Mouse (Mus musculus): ENCODE data around the gene Sema3e.

Gene Sema3e

GRCm38 (mm10) chr5:14209962-14210361 is 184.9 kb downstream of the Sema3e start:
- DNase-seq (ENCODE audit: low read depth) = no peak

DNA sequence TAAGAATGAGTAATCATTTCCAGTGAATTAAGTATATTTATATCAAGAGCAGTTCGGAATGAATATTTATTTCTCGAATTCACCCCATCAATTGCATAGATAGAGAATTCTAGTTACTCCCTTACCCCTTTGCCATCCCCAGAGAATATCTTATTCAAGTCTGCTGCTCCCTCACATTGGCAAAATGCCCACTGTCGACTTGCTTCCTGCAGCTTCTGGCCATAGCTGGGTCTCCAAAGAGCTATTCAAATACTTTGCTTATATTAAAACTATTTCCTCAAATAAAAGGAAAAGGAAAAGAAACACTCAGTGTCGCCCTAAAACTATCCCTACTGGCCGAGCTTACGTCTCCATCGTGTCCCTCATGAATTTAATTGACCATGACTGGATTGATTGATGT is 191.1 kb downstream of the Sema3e start:
- DNase-seq (ENCODE audit: low read depth) = no peak

DNA sequence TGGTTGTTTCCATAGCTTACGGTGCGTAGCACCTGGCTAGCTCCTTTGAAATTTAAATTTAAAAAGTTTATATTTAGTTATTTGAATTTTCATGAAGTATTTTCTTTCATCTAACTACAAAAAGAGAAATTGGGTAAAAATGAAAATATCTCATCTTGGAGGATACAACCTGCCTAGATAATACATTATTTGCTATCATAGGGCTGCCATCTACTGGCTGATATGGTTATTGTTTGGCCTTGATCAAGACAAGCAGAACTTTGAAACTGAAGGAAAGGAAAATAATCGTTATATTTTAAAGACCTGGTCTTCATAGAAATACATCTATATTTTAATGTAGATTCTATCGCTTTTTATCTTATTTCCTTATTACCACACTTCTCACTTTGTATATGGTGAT is 193.6 kb downstream of the Sema3e start:
- DNase-seq (ENCODE audit: low read depth) = no peak

DNA sequence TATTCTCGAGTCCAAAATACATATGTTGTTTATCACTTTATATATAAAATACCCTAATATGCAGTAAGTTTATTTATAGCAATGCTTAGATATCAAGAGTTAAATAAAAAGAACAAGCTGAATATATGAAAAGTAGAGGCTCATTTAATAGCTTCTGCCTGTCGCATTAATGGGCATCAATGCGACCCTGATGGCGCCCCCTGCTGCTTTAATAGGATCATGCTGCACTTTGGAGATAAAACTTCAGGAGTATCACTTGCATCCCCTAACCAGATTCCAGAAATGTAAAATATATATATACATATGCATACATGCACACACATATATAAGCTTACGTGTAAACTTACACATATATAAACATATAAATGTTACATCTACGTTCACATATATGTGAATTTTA is 199.4 kb downstream of the Sema3e start:
- DNase-seq (ENCODE audit: low read depth) = no peak

DNA sequence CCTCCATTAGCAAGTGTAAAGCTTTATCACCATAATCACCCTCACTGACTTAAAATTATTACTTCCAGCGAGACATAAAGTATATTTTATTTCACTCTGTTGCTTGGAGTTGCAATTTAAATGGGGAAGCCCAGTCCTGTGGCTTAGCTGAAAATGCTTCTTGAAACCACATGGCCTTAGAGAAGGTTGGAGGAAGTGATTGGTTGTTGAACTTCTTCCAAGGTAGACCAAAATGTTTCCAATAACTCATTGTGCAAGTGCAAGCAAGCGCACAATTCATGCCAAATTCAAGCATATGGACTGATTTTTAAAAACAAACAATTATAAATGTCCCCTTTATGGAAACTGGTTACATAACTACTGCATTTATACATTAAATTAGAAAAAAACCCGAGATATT is 206.0 kb downstream of the Sema3e start:
- no peak for DNase-seq (ENCODE audit: low read depth)

GRCm38 (mm10) chr5:14252583-14252982 is 227.5 kb downstream of the Sema3e start:
- no peak for DNase-seq (ENCODE audit: low read depth)

DNA sequence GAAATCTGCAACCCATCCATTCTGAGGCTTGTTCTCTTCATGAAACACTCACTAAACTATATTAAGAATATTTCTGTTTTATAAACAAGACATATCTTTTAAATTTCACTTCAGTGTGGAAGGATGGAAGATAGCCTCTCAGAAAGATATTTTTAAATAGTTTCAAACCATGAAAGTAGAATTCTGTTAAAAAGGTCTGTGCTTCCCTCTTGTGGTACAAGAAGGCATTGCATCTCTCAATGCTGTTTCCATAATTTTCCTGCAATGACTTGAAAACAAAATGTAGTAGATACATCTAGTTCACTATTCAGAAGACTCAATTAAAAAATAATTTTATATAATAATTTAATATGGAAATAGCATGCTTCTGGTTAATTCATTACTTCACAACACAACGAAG is 228.3 kb downstream of the Sema3e start:
- no peak for DNase-seq (ENCODE audit: low read depth)

GRCm38 (mm10) chr5:14260156-14260555 is 235.1 kb downstream of the Sema3e start:
- no peak for DNase-seq (ENCODE audit: low read depth)

- no peak for DNase-seq (ENCODE audit: low read depth)
Measured at GRCm38 (mm10) chr5:14267400-14267799, 242.3 kb downstream of the Sema3e start.
